Comparison of ENCODE assay signal across 15 mouse cellular contexts in the genomic region with DNA sequence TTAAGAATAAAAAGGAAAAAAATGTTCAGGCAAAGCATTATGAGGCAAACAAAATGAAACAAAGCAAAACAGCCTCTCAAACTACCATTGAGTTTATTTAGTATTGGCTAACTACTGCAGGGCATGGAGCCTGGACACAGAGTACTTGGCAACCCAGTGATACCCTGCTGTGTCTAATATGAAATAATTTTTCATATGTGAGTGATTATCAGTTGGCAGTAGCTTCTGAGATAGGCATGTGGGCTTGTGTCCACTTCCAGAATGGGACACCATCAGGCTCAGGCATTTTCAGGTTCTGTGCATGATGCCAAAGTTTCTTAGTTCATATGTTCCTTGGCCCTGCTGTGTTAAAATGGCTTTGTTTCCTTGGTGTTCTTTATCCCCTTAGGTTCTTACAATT.
"Had no signal": no experiment of that assay in that cellular context is flagged by ENCODE, and none has a peak within 500 bp of the region (broad histone marks: within the 10 kb centered on the region; RNA-seq: fewer than 3 reads in every experiment).

No protein-coding gene starts in this region.

- H3K4me2 ChIP-seq: kidney, embryonic 15.5 days; liver, embryonic 11.5 days; liver, embryonic 15.5 days; neural tube, embryonic 12.5 days had no signal

- DNase-seq: kidney, adult 2 months; kidney, postnatal 14 days; layer of hippocampus, adult 9-11 months; layer of hippocampus, postnatal 36 days; lung, adult 2 months; lung, postnatal 36 days; midbrain, embryonic 14.5 days; right cerebral cortex, postnatal 25 days; thymus, postnatal 36 days had no signal

- H3K4me3 ChIP-seq: kidney, embryonic 15.5 days; limb, embryonic 10.5 days; liver, embryonic 15.5 days; neural tube, embryonic 12.5 days had no signal

- H3K27ac ChIP-seq: kidney, embryonic 15.5 days; limb, embryonic 10.5 days; liver, embryonic 15.5 days; neural tube, embryonic 12.5 days had no signal

- H3K9me3 ChIP-seq: kidney, embryonic 15.5 days; limb, embryonic 10.5 days; liver, embryonic 15.5 days; neural tube, embryonic 12.5 days had no signal

- H3K9ac ChIP-seq: kidney, embryonic 15.5 days; liver, embryonic 15.5 days; neural tube, embryonic 12.5 days had no signal

- H3K36me3 ChIP-seq: kidney, embryonic 15.5 days; limb, embryonic 10.5 days; liver, embryonic 15.5 days; neural tube, embryonic 12.5 days had no signal

- ATAC-seq: lung, postnatal 0 days had no signal

- H3K27me3 ChIP-seq: kidney, embryonic 15.5 days; liver, embryonic 15.5 days; neural tube, embryonic 12.5 days had no signal

- H3K4me1 ChIP-seq: kidney, embryonic 15.5 days; limb, embryonic 10.5 days; liver, embryonic 15.5 days; neural tube, embryonic 12.5 days had no signal
